Mouse (Mus musculus) intestine, embryonic 16.5 days (tissue): Measurements from ENCODE around the gene Haus8. TPM values are rescaled to one million over a fixed set of nuclear protein-coding genes. Genes with fewer than 3 reads are reported as not detected.
"Not testable (repeated sequence)": the region's sequence is repeated elsewhere in the genome, so short reads cannot be mapped to it uniquely, and the experiment has no call there.

Source experiments
- ATAC-seq: fragments of 200-750 bp; cut with Nextera tagmentation; 2 replicates; pipeline ENCODE4 v1.8.0; 2017; ENCODE audit warnings: moderate TSS enrichment, moderate library complexity
- H3K27ac ChIP-seq: fragments of 300-500 bp; sonication (generic); 2 replicates; pipeline ENCODE4 v1.5.1; 2014; ENCODE audit warnings: mild to moderate bottlenecking, low read length
- H3K27me3 ChIP-seq: fragments of 300-500 bp; sonication (generic); replicated peaks from 2 replicates; pipeline ENCODE4 v1.6.1; 2014; ENCODE audit warnings: low read length, control low read depth, mixed read lengths; ENCODE audit not compliant: control insufficient read depth, insufficient read depth
- H3K36me3 ChIP-seq: fragments of 300-500 bp; sonication (generic); 2 replicates; pipeline ENCODE4 v1.6.1; 2014; ENCODE audit warnings: low read length, control low read depth; ENCODE audit not compliant: control insufficient read depth, insufficient read depth
- H3K4me1 ChIP-seq: fragments of 300-500 bp; sonication (generic); 2 replicates; pipeline ENCODE4 v1.6.1; 2014; ENCODE audit warnings: low read length, control low read depth, mixed read lengths; ENCODE audit not compliant: control insufficient read depth, insufficient read depth
- H3K4me2 ChIP-seq: fragments of 300-500 bp; sonication (generic); 2 replicates; pipeline ENCODE4 v1.6.1; 2014; ENCODE audit warnings: low read depth, low read length, control low read depth
- H3K4me3 ChIP-seq: fragments of 300-500 bp; sonication (generic); 2 replicates; pipeline ENCODE4 v1.5.1; 2014; ENCODE audit warnings: mild to moderate bottlenecking, low read length
- H3K9ac ChIP-seq: fragments of 300-500 bp; sonication (generic); 2 replicates; pipeline ENCODE4 v1.6.1; 2014; ENCODE audit warnings: low read depth, low read length
- H3K9me3 ChIP-seq: fragments of 300-500 bp; sonication (generic); 2 replicates; pipeline ENCODE4 v1.6.1; 2016; ENCODE audit warnings: low read length, control low read depth; ENCODE audit not compliant: control insufficient read depth
- WGBS: fragments of 180-500 bp; shearing (Covaris S2); extraction: QIAGEN DNeasy Blood & Tissue Kit; methylation state at CpG from one replicate; pipeline ENCODE4 v1.1.7; 2014; 5-methylcytosine and 5-hydroxymethylcytosine counted together
- polyA plus RNA-seq: library from polyadenylated mRNA; unstranded; fragments of >200 nt; fragmentation: Nextera tagmentation; extraction: Ambion mirVana; gene quantifications from 2 replicates; pipeline ENCODE4 v1.2.1, GENCODE M21; 2015

Haus8 gene
- polyA plus RNA-seq, 1 experiment from 2014 or later = 48.4 TPM

GRCm38 (mm10) chr8:71307371-71307770, 34.6 kb upstream of the Haus8 start:
- H3K9me3 ChIP-seq = peaks cover 7% of the 10 kb centered on the region; the same call in 1 of the 2 replicates
- peaks cover 3% of the 10 kb centered on the region for H3K4me1 ChIP-seq

GRCm38 (mm10) chr8:71305988-71306387, 33.3 kb upstream of the Haus8 start:
- peaks cover 7% of the 10 kb centered on the region; the same call in 1 of the 2 replicates for H3K36me3 ChIP-seq
- H3K9ac ChIP-seq = no peak overlapping the region
- 68% methylated on average over 1 of the region's 1 CpGs for WGBS
- H3K4me3 ChIP-seq = no peak overlapping the region
- H3K27me3 ChIP-seq = no peaks in the 10 kb centered on the region
- ATAC-seq = peak; percentile 71
- no peaks in the 10 kb centered on the region for H3K4me1 ChIP-seq
- no peak overlapping the region for H3K4me2 ChIP-seq
- peaks cover 11% of the 10 kb centered on the region; the same call in 1 of the 2 replicates for H3K9me3 ChIP-seq
- H3K27ac ChIP-seq = no peak overlapping the region

More at GRCm38 (mm10) chr8:71307371-71307770, 34.6 kb upstream of the Haus8 start:
- no peak overlapping the region for H3K27ac ChIP-seq
- no peak overlapping the region for H3K4me2 ChIP-seq
- no peak for ATAC-seq
- no peaks in the 10 kb centered on the region for H3K27me3 ChIP-seq
- WGBS = 84% methylated on average over 1 of the region's 1 CpGs
- no peak overlapping the region for H3K4me3 ChIP-seq
- H3K36me3 ChIP-seq = peaks cover 5% of the 10 kb centered on the region; the same call in 1 of the 2 replicates
- H3K9ac ChIP-seq = no peak overlapping the region

- no peak for ATAC-seq
- H3K4me2 ChIP-seq = no peak overlapping the region
- no peaks in the 10 kb centered on the region for H3K4me1 ChIP-seq
- 83% methylated on average over 1 of the region's 1 CpGs for WGBS
- H3K9ac ChIP-seq = no peak overlapping the region
- H3K27me3 ChIP-seq = no peaks in the 10 kb centered on the region
- H3K4me3 ChIP-seq = no peak overlapping the region
- peaks cover 11% of the 10 kb centered on the region; the same call in 1 of the 2 replicates for H3K9me3 ChIP-seq
- peaks cover 7% of the 10 kb centered on the region; the same call in 1 of the 2 replicates for H3K36me3 ChIP-seq
- H3K27ac ChIP-seq = no peak overlapping the region
Observed at GRCm38 (mm10) chr8:71303632-71304031, 30.9 kb upstream of the Haus8 start.

- peaks cover 7% of the 10 kb centered on the region; the same call in 1 of the 2 replicates for H3K36me3 ChIP-seq
- H3K4me1 ChIP-seq = no peaks in the 10 kb centered on the region
- no peak for ATAC-seq
- 68% methylated on average over 1 of the region's 1 CpGs for WGBS
- H3K4me3 ChIP-seq = no peak overlapping the region
- no peak overlapping the region for H3K27ac ChIP-seq
- H3K9ac ChIP-seq = no peak overlapping the region
- no peaks in the 10 kb centered on the region for H3K27me3 ChIP-seq
- peaks cover 11% of the 10 kb centered on the region; the same call in 1 of the 2 replicates for H3K9me3 ChIP-seq
- H3K4me2 ChIP-seq = no peak overlapping the region
Observed at GRCm38 (mm10) chr8:71302788-71303187, 30.1 kb upstream of the Haus8 start.

GRCm38 (mm10) chr8:71299716-71300115, 27.0 kb upstream of the Haus8 start:
- no peaks in the 10 kb centered on the region for H3K27me3 ChIP-seq
- peaks cover 11% of the 10 kb centered on the region; the same call in 1 of the 2 replicates for H3K9me3 ChIP-seq
- no peak overlapping the region for H3K4me2 ChIP-seq
- H3K4me3 ChIP-seq = no peak overlapping the region
- H3K9ac ChIP-seq = no peak overlapping the region
- WGBS = 54% methylated on average over 3 of the region's 3 CpGs
- ATAC-seq = peak; percentile 81
- no peak overlapping the region for H3K27ac ChIP-seq
- H3K4me1 ChIP-seq = no peaks in the 10 kb centered on the region
- peaks cover 6% of the 10 kb centered on the region; the same call in 1 of the 2 replicates for H3K36me3 ChIP-seq

GRCm38 (mm10) chr8:71297439-71297838, 24.7 kb upstream of the Haus8 start:
- Histone ChIP-seq H3K36me3 (peaks cover 5% of the 10 kb centered on the region; the same call in 1 of the 2 replicates), H3K27me3 (no peaks in the 10 kb centered on the region), H3K9me3 (peaks cover 5% of the 10 kb centered on the region; the same call in 1 of the 2 replicates), H3K4me1 (no peaks in the 10 kb centered on the region), H3K4me2 (no peak overlapping the region), H3K4me3 (no peak overlapping the region), H3K27ac (no peak overlapping the region), H3K9ac (no peak overlapping the region)
- no peak for ATAC-seq
- 89% methylated on average over 1 of the region's 1 CpGs for WGBS

- H3K36me3 ChIP-seq = 0 out of 2 replicates have a peak, but pooled peaks cover 2% of the 10 kb centered on the region
- H3K4me1 ChIP-seq = no peaks in the 10 kb centered on the region
- H3K27me3 ChIP-seq = no peaks in the 10 kb centered on the region
- no peaks in the 10 kb centered on the region for H3K9me3 ChIP-seq
- H3K27ac ChIP-seq = no peak overlapping the region
- no peak overlapping the region for H3K4me3 ChIP-seq
- WGBS = 98% methylated on average over 2 of the region's 2 CpGs
- no peak for ATAC-seq
- H3K9ac ChIP-seq = no peak overlapping the region
- H3K4me2 ChIP-seq = no peak overlapping the region
Observed at GRCm38 (mm10) chr8:71296784-71297183, 24.1 kb upstream of the Haus8 start.

- H3K4me3 ChIP-seq = no peak overlapping the region
- no peak overlapping the region for H3K4me2 ChIP-seq
- H3K27ac ChIP-seq = no peak overlapping the region
- no peak for ATAC-seq
- H3K36me3 ChIP-seq = peaks cover 5% of the 10 kb centered on the region; the same call in 1 of the 2 replicates
- no peaks in the 10 kb centered on the region for H3K4me1 ChIP-seq
- no peak overlapping the region for H3K9ac ChIP-seq
- H3K9me3 ChIP-seq = no peaks in the 10 kb centered on the region
- 90% methylated on average over 2 of the region's 2 CpGs for WGBS
- no peaks in the 10 kb centered on the region for H3K27me3 ChIP-seq
Observed at GRCm38 (mm10) chr8:71296188-71296621, 23.5 kb upstream of the Haus8 start.

- peaks cover 16% of the 10 kb centered on the region for H3K36me3 ChIP-seq
- H3K4me2 ChIP-seq, H3K9me3 ChIP-seq, H3K4me1 ChIP-seq, ATAC-seq, H3K27ac ChIP-seq, H3K27me3 ChIP-seq, H3K4me3 ChIP-seq, H3K9ac ChIP-seq: not testable (repeated sequence)
- WGBS = 87% methylated on average over 3 of the region's 3 CpGs
Observed at GRCm38 (mm10) chr8:71293930-71294329, 21.2 kb upstream of the Haus8 start.

GRCm38 (mm10) chr8:71291351-71291750, 18.6 kb upstream of the Haus8 start:
- Histone ChIP-seq H3K36me3 (peaks cover 13% of the 10 kb centered on the region), H3K4me1 (no peaks in the 10 kb centered on the region), H3K9me3 (no peaks in the 10 kb centered on the region), H3K27me3 (no peaks in the 10 kb centered on the region), H3K9ac (no peak overlapping the region), H3K27ac (no peak overlapping the region), H3K4me2 (no peak overlapping the region), H3K4me3 (no peak overlapping the region)
- WGBS = 94% methylated on average over 6 of the region's 6 CpGs
- no peak for ATAC-seq
